Mouse (Mus musculus): ENCODE data around the gene Wdr81.

The Wdr81 gene

DNA sequence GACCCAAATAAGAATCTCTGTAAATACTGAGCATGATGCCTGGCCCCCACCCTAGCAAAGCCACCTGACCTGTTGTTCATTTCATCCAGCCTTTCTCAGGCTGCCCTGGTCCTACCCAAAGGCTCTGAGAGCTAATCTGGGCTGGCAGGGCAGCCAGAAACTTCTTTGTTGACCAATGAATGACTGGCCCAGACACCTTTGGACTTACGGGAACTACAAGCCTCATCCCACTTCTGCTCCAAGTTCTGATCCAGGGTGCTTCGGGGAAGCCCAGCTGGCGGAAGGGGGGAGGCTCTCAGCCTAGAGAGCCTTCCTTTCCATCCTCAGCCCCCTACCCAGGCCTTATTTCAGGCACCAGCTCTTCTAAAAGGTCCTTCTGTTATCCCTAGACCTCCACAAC lies 15.7 kb downstream of the Wdr81 start:
- DNase-seq (ENCODE audit: inconsistent age in 2 of 2, low spot score in 1 of 2) = no peak

DNA sequence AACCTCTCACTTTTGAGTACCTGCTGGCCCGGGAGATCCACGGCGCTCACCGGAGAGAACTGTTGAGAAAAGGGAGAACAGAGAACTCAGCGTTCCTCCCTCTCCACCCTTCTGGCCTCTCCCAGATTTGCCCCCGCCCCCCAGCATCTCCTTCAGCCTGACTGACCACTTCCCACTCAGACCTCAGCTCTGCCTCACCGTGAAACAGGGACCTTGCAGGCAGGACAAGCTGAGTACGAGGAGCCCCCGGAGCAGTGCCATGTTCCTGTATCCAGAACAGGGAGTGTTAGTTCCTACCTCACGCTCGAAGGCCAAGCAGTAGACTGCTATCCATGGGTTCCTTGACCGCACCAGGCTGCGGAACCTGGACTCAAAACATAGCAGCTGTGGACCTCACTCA lies 16.3 kb downstream of the Wdr81 start:
- peak in 1 of 2 experiments; percentile 75 for DNase-seq (ENCODE audit: inconsistent age in 2 of 2, low spot score in 1 of 2)

DNA sequence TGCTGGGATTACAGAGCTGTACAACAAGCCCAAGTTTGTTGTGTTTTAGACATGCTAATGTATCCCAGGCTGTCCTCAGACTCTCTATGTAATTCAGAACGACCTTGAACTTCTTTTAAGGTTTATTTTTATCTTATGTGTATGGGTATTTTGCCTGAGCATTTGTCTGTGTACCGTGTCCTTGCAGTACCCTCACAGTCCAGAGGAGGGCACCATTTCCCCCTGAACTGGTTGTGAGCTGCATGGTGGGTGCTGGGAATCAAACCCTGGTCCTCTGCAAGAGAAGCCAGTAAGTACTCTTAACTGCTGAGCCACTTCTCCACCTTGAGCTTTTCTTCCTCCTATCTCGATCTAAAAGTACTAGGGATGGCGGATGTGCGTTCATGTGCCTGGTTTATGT lies 20.4 kb downstream of the Wdr81 start:
- DNase-seq (ENCODE audit: inconsistent age in 2 of 2, low spot score in 1 of 2) = no peak

DNA sequence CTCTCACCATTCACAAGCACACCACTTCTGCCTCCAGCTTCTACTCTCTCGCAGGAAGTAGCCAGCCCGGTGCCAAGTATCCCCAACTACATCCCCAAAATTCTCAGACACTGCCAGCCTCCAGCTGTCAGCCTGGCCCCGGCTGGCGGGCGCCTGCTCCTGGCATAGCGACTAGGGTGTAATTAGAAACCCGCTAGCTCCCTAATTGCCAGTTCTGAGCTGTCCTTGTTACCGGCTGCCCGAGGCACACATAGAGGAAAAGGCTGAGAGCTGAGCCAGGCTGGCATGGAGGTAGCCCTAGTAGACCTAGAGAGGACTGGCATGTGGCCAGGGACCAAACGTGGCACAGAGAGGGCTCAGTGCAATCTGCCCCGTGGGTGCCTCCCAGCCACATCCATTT lies 23.2 kb downstream of the Wdr81 start:
- DNase-seq (ENCODE audit: inconsistent age in 2 of 2, low spot score in 1 of 2) = no peak

DNA sequence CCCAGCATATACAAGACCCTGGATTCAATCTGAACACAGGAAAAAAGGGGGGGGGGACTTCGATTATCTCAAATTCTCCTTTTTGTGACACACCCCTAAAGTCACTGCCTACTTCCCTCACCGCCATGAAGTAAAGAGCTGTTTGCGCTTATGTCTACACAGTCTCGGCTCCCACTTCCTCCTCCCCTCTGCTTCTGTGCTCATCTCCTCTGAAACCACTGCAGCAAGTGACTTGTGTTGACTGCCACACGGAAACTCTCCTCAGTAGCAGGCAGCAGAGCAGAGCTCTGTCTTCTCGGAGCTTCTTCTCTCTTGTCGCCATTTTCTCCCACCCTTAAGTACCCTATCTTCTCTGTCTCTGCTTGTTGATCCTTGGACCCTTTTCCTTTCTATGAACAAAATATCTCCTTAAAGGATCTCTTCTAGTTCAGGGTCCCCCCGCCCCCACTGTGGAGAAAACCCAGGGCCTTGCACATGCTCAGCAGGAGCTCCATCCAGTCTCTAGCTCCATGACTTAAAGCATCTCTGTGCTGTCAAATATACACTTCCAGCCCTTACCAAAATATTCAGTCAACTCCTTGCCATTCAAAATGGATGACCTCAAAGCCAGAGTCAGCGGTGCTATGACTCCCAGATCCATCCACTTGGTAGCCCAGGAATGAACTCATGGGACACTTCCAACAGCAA lies 25.4 kb downstream of the Wdr81 start:
- no peak for DNase-seq (ENCODE audit: inconsistent age in 2 of 2, low spot score in 1 of 2)

DNA sequence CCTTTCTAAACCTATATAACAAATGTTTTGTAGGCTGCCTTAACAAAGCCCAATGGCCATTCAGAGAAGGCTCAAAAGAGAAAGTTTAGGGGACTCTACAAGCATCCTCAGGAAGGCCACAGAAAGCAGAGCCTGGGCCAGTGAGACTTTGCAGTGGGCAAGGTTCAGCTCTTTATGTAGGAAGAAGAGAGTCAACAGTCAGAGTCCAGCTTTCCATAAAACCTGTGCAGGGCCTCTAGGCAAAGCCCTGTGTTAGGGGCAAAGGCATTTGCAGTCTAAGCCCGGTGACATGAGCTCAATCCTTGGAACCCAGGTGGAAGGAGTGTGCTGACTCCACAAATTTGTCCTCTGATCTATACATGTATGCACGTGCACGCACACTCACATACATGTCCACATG lies 30.1 kb downstream of the Wdr81 start:
- no peak for DNase-seq (ENCODE audit: inconsistent age in 2 of 2, low spot score in 1 of 2)

DNA sequence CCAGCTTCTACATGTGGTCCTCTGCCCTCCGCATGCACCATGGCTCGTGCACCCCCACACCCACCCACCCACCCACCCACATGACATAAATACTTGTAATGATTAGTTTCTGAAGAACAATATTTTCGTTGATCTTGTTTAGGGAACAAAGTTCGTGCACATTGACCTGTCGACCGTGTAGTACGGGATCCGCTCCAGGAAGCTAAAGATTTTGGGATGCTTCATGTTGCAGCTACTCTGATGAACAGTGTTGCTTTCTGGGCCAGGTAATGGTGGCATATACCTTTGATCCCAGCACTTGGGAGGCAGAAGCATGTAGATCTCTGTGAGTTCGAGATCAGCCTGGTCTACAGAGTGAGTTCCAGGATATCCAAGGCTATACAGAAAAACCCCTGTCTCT lies 30.5 kb downstream of the Wdr81 start:
- DNase-seq (ENCODE audit: inconsistent age in 2 of 2, low spot score in 1 of 2) = no peak

DNA sequence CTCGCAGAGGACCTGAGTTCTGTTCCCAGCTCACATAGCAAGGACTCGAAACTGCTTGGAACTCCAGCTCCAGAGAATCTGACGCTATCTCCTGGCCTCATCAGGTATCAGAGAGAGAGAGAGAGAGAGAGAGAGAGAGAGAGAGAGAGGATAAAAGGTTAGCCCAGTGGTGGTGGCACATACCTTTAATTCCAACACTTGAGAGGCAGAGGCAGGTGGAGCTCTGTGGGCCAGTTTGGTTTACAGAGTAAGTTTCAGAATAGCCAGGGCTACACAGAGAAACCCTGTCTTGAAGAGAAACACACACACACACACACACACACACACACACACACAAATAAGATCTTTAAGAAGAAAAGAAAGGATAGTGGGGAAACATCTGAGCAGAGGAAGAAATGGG lies 31.4 kb downstream of the Wdr81 start:
- no peak for DNase-seq (ENCODE audit: inconsistent age in 2 of 2, low spot score in 1 of 2)

DNA sequence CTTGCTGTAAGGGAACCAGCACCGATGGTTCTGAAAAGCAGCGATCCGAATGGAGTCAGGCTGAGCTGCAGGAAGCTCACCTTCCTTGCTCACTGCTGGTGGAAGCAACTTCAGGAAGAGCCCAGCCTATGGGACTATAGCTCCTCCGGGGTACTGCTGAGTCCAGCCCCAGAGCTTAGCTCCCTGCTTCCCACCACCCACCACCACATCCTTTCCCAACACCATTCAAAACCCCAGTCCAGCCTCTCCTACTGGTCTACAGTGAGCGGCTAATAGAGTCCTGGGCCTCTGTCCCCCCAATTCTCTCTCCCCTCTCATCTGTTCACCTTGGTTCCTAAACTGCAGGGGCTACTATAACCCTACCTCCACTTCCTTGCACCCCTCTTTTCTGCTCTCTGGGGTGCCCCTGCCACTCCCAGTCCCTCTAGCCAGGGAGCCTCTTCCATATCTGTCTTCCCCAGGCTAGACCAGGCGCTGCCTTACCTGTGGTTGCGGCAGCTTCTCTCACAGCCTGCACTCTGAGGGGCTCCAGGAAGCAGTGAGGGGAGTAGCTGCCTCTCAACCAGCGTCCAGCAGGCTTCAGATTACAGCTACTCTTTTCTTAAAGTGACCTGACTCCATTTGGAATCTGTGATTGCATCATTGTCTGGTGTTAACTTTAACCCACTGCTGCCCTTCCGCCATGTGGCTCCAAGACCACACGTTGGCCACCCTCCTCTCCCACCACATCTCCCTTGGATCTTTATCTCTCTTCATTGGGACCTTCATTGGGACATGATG lies 32.3 kb downstream of the Wdr81 start, which contains the start of gene Serpinf1:
TSS of gene Serpinf1 (minus strand) at position 689 of the 780 bp plus-strand sequence.
- DNase-seq (ENCODE audit: inconsistent age in 2 of 2, low spot score in 1 of 2) = no peak

DNA sequence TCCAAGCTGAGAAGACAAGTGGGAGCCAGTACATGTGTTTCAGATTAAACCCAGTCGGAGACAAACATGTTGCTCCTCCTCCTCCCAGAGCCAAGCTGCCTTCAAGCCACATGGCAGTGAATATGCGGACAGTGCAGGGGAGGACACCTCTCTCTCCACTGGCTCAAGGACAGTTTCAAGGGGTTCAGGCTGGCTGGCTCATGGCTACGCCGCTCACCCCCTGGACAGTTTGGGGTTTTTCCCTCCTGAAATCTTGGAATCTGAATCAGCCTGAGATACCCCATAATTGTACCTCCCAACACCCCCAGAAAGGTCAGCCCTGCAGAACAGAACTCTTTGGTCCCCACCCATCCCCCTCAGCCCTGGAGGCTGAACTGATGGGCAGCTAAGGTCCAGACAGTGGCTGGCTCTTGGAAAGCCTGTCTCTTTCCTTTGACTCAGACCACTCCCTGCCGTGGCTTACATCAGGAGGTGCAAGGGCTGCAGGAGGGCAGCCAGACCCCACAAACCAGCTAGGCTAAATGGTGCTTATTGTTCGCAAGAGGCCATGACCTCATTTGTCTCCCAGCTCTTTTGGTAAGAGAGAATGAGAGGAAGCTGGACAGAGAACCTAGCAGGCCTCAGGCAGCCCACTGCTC lies 33.0 kb downstream of the Wdr81 start:
- DNase-seq (ENCODE audit: inconsistent age in 2 of 2, low spot score in 1 of 2) = peak in 1 of 2 experiments; percentile 68

DNA sequence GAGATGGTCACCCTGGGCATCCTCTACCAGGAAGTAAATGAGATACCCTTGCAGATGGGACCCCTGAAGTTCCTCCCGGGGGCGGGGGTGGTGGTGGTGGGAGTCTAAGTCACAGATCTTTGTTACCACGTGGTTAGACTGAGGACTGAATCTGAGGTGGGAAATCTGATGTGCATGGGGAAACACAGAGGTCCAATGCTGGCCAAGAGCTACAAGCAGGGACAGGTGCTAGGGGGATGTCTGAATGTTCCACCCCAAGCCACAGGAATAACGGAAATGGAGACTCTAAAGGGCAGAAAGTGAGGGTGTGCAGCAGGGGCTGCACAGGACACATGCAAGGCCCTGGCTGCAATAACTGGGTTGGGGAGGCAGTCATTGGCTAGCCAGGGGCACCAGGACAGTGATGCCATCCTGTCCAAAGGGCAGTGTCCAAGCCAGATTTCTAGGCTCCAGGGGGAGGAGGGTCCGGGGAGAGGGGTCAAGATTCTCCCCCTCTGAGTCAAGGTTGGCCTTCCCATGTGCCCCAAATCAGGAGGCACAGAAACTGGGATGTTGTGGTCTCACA lies 33.6 kb downstream of the Wdr81 start:
- DNase-seq (ENCODE audit: inconsistent age in 2 of 2, low spot score in 1 of 2) = no peak

DNA sequence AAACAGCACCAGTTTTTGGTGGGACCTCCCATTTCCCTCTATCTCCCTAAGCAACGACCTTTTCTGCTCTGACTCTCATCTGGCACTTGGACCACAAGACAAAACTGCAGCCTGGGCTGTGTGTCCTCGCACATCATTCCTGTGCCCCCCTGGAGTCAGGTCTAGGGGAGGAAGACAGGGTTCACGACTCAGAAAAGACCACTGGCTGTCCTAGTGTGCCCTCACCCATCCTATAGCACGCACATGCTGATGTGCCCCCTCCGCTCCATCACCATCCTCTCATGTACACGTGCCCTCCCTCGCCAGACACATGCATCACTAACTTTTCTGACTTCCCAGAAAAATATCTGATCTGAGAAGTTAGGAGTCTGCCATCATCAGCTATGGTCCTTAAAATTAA lies 34.5 kb downstream of the Wdr81 start:
- no peak for DNase-seq (ENCODE audit: inconsistent age in 2 of 2, low spot score in 1 of 2)

DNA sequence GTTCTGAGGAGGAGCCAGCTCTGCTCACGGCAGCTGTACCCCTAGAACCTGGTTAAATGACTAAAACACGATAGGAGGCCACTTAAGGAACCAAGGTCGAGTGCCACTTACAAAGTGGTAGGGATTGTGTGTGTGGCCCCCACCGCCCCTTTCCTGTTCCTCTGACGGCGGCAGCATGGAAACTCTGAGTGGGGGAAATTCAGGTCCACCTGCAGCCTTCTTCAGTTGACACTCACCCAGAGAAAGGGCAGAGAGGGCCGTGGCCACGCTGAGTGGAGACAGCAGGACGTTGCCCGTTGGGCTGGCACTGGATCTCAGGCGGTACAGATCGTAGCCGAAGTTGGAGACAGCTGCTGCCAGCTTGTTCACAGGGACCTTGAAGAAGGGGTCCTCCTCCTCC lies 38.5 kb downstream of the Wdr81 start:
- DNase-seq (ENCODE audit: inconsistent age in 2 of 2, low spot score in 1 of 2) = no peak

DNA sequence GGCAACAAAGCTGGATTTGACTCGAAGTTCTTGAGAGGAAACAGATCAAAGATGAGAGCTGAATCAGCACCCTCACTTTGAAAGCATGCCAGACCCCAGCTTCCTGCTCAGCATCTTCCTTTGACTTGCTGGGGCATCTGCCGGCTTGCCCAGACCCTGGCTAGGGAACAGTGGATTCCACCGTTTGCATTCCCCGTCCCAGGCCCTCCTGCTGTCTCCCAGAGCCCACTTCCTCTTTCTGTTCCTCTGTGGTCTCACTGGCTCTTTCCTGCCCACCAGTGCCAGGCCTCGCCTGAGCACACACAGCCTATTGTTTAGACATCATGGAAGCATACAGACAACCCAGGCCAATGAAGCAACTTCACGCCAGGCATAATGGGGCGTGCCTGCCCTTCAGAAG lies 39.4 kb downstream of the Wdr81 start:
- DNase-seq (ENCODE audit: inconsistent age in 2 of 2, low spot score in 1 of 2) = no peak

DNA sequence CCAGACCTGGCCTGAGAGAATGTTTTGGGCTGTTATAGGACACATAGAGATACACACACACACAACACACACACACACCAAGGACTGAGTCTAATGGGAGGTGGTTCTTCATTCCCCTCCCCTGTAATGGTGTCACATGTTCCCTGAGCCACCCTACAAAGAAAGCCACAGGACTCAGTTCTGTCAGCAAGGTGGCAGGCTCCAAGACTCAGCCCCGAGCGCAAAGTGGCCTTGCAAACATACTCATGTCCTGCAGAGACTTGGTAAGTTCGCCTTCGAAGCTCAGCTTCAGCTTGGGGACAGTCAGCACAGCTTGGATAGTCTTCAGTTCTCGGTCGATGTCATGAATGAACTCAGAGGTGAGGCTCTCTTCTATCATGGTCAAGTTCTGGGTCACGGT lies 43.9 kb downstream of the Wdr81 start:
- DNase-seq (ENCODE audit: inconsistent age in 2 of 2, low spot score in 1 of 2) = no peak

DNA sequence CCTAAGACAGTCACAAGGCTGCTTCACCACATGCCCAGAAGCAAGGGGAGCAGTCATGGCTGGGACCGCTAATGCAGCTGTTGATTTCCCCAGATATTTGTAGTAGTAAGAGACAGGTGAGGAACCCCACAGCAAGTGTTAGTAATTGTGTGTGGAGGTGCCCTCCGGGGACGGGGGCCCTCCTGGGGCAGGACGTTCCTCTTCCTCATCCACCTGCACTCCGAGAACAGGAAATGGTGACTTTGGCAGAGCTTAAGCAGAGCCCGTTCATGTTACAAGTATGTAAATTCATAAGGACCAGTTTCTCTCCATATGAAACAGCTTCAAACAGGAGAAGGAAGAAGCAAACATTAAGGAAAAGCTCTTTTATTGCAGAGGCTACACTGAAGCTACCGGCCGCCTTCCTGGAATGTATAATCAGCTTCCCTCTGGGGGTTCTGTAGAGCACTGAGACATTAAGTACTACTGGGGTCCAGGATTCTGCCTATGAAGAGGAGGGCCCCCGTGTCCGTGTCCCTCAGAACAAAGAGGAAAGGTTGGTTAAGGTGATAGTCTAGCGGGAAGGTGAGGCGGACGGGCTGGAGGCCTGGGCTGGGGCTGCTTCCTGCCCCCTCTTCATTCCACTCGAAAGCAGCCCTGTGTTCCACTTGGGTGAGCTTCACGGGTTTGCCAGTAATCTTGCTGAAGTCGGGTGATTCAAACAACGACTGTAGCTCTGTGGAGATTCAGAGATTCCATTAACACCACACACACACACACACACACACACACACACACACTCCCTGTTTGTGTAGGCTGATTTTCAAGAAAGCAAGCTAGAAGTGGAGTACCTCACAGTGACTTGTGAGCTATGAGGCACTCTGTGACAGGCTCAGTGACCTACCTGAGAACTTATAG lies 44.6 kb downstream of the Wdr81 start:
- no peak for DNase-seq (ENCODE audit: inconsistent age in 2 of 2, low spot score in 1 of 2)

DNA sequence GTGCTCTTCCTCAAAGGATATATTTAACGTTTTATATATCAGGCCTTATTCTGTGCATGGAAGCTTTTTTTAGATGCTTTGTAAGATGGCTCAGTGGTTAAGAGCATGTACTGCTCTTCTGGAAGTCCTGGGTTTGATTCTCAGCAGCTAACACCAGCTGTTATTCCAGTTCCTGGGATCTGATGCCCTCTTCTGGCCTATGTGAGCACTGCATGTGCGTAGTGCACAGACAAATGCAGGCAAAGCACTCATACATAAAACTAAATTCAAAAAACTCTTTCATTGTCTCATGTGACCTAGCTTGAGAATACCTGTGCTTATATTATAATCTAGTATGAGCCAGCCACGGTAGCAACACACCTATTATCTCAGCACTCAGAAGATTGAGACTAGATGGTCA lies 47.7 kb downstream of the Wdr81 start:
- DNase-seq (ENCODE audit: inconsistent age in 2 of 2, low spot score in 1 of 2) = peak in 1 of 2 experiments; percentile 83

DNA sequence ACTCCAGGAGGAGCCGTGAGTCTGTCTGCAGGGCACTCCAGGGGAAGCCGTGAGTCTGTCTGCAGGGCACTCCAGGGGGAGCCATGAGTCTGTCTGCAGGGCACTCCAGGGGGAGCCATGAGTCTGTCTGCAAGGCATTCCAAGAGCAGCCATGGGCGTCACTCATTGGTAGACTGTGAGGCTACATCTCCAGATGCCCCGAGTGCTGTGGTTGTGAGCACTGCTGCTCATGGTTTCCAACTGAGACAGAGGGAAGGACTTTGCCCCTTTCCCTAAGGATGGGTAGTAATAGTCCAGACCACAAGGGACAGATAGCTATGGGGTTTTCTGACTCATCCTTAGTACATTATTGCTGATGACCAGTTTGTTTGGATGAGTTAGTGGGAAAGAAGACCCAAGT lies 48.4 kb downstream of the Wdr81 start:
- DNase-seq (ENCODE audit: inconsistent age in 2 of 2, low spot score in 1 of 2) = no peak

DNA sequence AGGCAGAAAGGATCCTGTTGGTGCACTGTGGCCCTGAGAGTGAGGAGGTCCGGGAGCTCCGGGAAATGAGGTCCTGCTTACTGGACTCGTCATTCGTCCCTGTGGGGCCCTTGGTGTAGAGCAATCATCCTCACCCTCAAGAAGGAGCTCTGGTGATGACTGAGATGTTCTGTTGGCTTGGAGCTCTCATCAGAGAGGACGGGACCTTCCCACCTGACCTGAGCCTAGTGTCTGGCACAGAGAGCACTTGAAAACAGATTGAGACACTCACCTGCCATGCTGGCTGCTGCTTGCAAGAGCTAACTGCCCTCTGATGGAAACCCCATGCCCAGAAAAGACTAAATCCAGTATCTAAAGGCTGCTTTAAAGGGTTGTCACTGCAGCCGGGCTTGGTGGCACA lies 49.7 kb downstream of the Wdr81 start:
- no peak for DNase-seq (ENCODE audit: inconsistent age in 2 of 2, low spot score in 1 of 2)

DNA sequence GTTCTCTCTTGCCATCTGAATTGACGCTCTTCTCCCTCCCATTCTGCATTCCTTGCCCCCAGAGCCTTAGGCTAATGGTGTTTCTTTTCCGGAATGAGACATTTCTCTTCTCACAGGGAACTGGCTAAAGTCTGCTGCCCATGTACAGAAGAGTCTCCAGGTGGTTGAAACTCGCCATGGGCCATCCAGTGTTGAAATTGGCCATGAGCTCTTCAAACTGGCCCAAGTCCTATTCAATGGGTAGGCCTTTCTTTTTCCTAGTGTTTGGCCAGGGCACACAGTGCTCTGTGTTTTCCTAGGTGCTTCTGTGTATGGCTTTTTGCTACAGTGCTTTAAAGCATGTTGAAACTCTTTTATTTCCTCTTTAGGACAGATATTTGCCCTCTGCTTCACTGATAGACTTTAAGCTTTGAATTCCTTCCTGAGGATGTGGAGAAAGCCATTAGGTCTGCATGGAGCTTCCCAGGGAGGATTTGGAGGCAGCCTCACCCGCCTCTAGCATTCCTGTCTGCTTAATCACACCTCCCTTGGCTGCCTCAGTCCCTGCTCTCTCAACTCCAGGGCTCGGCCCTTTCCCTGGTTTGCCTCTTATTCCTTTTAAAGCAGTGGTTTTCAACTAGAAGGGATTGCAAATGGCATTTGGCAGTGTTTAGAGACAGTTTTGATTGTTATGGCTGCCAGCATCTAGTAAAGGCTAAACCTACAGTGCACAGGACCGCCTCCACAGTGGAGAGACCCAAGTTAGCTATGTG lies 51.0 kb downstream of the Wdr81 start:
- DNase-seq (ENCODE audit: inconsistent age in 2 of 2, low spot score in 1 of 2) = peak; percentile 57 to 65
